Mouse (Mus musculus) heart, embryonic 14.5 days (tissue): ENCODE data around the gene Gm17545. TPM values are rescaled to one million over a fixed set of nuclear protein-coding genes. Genes with fewer than 3 reads are reported as not detected.

Experiments used
- ATAC-seq: fragments of 200-750 bp; cut with Nextera tagmentation; 2 replicates; pipeline ENCODE4 v1.8.0; 2017; ENCODE audit warnings: low read depth, moderate TSS enrichment; ENCODE audit not compliant: insufficient number of reproducible peaks, insufficient read depth, low FRiP score
- H3K27ac ChIP-seq, 2 experiments: fragments of 200-500 bp in 1 of 2; fragments of 300-500 bp in 1 of 2; sonication (generic) in 1 of 2; replicated peaks in 1 of 2; 2 replicates each; pipeline ENCODE4 v1.5.1; 2012 to 2014; ENCODE audit warnings: low read depth in 2 of 2, low read length in 2 of 2, control low read depth in 1 of 2, mild to moderate bottlenecking in 1 of 2, mixed read lengths in 1 of 2; ENCODE audit not compliant: control insufficient read depth in 1 of 2, insufficient read depth in 1 of 2
- H3K27me3 ChIP-seq: fragments of 300-500 bp; sonication (generic); 2 replicates; pipeline ENCODE4 v1.6.1; 2014; ENCODE audit warnings: mild to moderate bottlenecking, low read length, control low read depth; ENCODE audit not compliant: control insufficient read depth, insufficient read depth
- H3K36me3 ChIP-seq: fragments of 300-500 bp; sonication (generic); 2 replicates; pipeline ENCODE4 v1.6.1; 2014; ENCODE audit warnings: mild to moderate bottlenecking, control low read depth, low read length, mixed read lengths; ENCODE audit not compliant: control insufficient read depth, insufficient read depth
- H3K4me1 ChIP-seq, 2 experiments: fragments of 200-500 bp in 1 of 2; fragments of 300-500 bp in 1 of 2; sonication (generic) in 1 of 2; 2 replicates each; pipeline ENCODE4 v1.6.1; 2012 to 2014; ENCODE audit warnings: low read length in 2 of 2, control low read depth in 1 of 2, mixed read lengths in 1 of 2; ENCODE audit not compliant: control insufficient read depth in 2 of 2, insufficient read depth in 2 of 2
- H3K4me2 ChIP-seq: fragments of 300-500 bp; sonication (generic); 2 replicates; pipeline ENCODE4 v1.6.1; 2014; ENCODE audit warnings: mild to moderate bottlenecking, low read length
- H3K4me3 ChIP-seq, 2 experiments: fragments of 200-500 bp in 1 of 2; fragments of 300-500 bp in 1 of 2; sonication (generic) in 1 of 2; 2 replicates each; pipeline ENCODE4 v1.5.1; 2012 to 2014; ENCODE audit warnings: low read length in 2 of 2, mild to moderate bottlenecking in 2 of 2, control low read depth in 1 of 2, low read depth in 1 of 2, moderate library complexity in 1 of 2; ENCODE audit not compliant: control insufficient read depth in 1 of 2, insufficient read depth in 1 of 2
- H3K9ac ChIP-seq: fragments of 300-500 bp; sonication (generic); 2 replicates; pipeline ENCODE4 v1.6.1; 2014; ENCODE audit warnings: mild to moderate bottlenecking, low read length
- H3K9me3 ChIP-seq: fragments of 300-500 bp; sonication (generic); 2 replicates; pipeline ENCODE4 v1.6.1; 2016; ENCODE audit warnings: low read length, control low read depth; ENCODE audit not compliant: control insufficient read depth
- WGBS: fragments of 180-500 bp; shearing (Covaris S2); extraction: QIAGEN DNeasy Blood & Tissue Kit; methylation state at CpG from one replicate; pipeline ENCODE4 v1.1.7; 2014; 5-methylcytosine and 5-hydroxymethylcytosine counted together
- polyA plus RNA-seq: library from polyadenylated mRNA; unstranded; fragments of >200 nt; fragmentation: Nextera tagmentation; extraction: Ambion mirVana; gene quantifications from 2 replicates; pipeline ENCODE4 v1.2.1, GENCODE M21; 2014

The Gm17545 gene
- polyA plus RNA-seq, 1 experiment from 2014 or later, result not detected

GRCm38 (mm10) chr9:22445123-22445522, 9.0 kb upstream of the Gm17545 start:
- Histone ChIP-seq H3K27me3 (no peaks in the 10 kb centered on the region), H3K36me3 (peaks cover 38% of the 10 kb centered on the region), H3K4me2 (no peak overlapping the region), H3K9me3 (no peaks in the 10 kb centered on the region), H3K4me3 (no peak overlapping the region), H3K27ac (no peak overlapping the region), H3K9ac (no peak overlapping the region), H3K4me1 (no peaks in the 10 kb centered on the region)
- no peak for ATAC-seq
- 81% methylated on average over 1 of the region's 1 CpGs for WGBS

DNA sequence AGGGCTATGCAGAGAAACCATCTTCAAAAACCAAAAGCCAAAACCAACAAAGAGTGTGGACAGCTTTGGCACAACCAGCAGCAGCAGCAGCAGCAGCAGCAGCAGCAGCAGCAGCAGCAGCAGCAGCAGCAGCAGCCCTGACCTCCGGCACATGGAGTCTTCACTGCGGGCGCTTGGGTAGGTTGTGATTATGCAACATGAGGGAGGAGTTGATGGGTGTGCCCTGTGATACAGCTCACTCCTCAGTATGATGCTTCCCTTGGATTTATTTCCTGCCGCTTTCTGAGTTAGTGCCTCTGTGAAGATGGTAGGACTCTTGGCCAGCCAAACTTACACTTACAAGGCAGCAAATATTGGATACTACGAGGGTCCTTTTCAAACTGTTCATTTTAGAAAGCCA, 6.9 kb upstream of the Gm17545 start:
- H3K36me3 ChIP-seq, result peaks cover 59% of the 10 kb centered on the region
- 92% methylated on average over 5 of the region's 5 CpGs for WGBS

DNA sequence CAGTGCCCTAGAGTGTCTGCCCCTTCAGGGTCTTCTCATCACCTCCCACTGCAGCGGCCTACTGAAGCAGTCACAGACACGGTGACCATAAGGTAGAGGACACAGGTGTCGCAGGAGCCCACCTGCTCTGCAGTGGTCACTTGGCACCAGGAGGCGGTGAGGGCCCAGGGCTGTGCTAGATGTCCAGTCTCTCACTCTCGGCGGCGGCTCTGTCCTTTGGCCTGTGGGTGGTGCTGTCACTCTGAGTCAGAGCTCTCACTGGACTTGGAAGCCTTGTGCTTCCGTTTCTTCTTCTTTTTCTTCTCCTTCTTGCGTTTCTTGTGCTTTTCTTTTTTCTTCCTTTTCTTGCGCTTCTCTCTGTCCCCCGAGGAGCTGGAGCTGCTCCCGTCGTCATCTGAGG, 5.7 kb upstream of the Gm17545 start:
- Histone ChIP-seq H3K27me3 (no peaks in the 10 kb centered on the region), H3K4me1 (no peaks in the 10 kb centered on the region), H3K27ac (no peak overlapping the region), H3K4me2 (no peak overlapping the region), H3K9me3 (no peaks in the 10 kb centered on the region), H3K36me3 (peaks cover 71% of the 10 kb centered on the region), H3K9ac (no peak overlapping the region), H3K4me3 (no peak overlapping the region)
- 84% methylated on average over 13 of the region's 13 CpGs for WGBS
- no peak for ATAC-seq

More for the DNA sequence above, 6.9 kb upstream of the Gm17545 start:
- Histone ChIP-seq H3K4me2 (no peak overlapping the region), H3K27me3 (no peaks in the 10 kb centered on the region), H3K4me1 (no peaks in the 10 kb centered on the region), H3K27ac (no peak overlapping the region), H3K9me3 (no peaks in the 10 kb centered on the region), H3K9ac (no peak overlapping the region), H3K4me3 (no peak overlapping the region)
- no peak for ATAC-seq

- no peaks in the 10 kb centered on the region for H3K9me3 ChIP-seq
- no peak overlapping the region for H3K4me3 ChIP-seq
- no peak overlapping the region for H3K4me2 ChIP-seq
- H3K9ac ChIP-seq, result no peak overlapping the region
- WGBS, result 87% methylated on average over 6 of the region's 6 CpGs
- peaks cover 79% of the 10 kb centered on the region for H3K36me3 ChIP-seq
- H3K27me3 ChIP-seq, result no peaks in the 10 kb centered on the region
- no peak for ATAC-seq
- no peaks in the 10 kb centered on the region for H3K4me1 ChIP-seq
- H3K27ac ChIP-seq, result no peak overlapping the region
These were observed 4.9 kb upstream of the Gm17545 start for GRCm38 (mm10) chr9:22449209-22449608.

GRCm38 (mm10) chr9:22452697-22453096, 1.4 kb upstream of the Gm17545 start:
- H3K36me3 ChIP-seq, result peaks cover 99% of the 10 kb centered on the region
- no peak overlapping the region for H3K27ac ChIP-seq
- no peak overlapping the region for H3K4me2 ChIP-seq
- 76% methylated on average over 10 of the region's 10 CpGs for WGBS
- H3K27me3 ChIP-seq, result no peaks in the 10 kb centered on the region
- H3K4me3 ChIP-seq, result no peak overlapping the region
- H3K9me3 ChIP-seq, result no peaks in the 10 kb centered on the region
- no peak for ATAC-seq
- no peaks in the 10 kb centered on the region for H3K4me1 ChIP-seq
- no peak overlapping the region for H3K9ac ChIP-seq

DNA sequence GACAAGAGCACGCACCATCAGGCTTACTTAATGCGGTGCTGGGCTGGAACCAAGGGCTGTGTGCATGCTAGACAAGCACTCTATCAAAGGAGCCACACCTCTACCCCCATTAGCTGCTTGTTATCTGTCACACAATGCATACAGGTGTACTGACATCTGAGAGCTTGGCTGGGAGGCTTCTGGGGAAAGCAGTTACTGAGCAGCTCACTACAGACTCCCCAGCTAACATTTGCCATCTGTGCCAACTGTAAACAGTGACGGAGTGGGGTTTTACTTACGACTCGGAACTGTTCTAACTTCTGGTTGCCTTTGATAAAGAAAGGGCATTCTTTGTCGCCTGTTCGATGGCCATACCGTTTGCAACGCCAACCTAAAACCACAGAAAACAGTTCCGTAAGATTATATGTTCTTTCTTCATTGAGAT, 577 bp upstream of the Gm17545 start:
- peaks cover 94% of the 10 kb centered on the region for H3K36me3 ChIP-seq
- no peaks in the 10 kb centered on the region for H3K4me1 ChIP-seq
- no peaks in the 10 kb centered on the region for H3K9me3 ChIP-seq
- H3K27ac ChIP-seq, result no peak overlapping the region
- no peaks in the 10 kb centered on the region for H3K27me3 ChIP-seq
- H3K9ac ChIP-seq, result no peak overlapping the region
- WGBS, result 94% methylated on average over 10 of the region's 10 CpGs
- no peak overlapping the region for H3K4me2 ChIP-seq
- no peak for ATAC-seq
- no peak overlapping the region for H3K4me3 ChIP-seq

DNA sequence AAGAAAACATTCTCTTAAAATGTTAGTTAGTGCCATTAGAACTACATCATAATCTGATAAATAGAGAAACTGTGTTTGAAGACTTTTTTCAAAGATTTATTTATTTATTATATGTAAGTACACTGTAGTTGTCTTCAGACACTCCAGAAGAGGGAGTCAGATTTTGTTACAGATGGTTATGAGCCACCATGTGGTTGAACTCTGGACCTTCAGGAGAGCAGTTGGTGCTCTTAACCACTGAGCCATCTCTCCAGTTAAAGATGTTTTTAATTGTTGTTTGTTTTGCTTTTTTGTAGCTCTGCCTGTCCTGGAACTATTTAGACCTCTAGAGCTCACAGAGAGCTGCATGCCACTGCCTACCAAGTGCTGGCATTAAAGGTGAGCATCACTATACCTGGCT, 951 bp downstream of the Gm17545 start:
- H3K9ac ChIP-seq, result no peak overlapping the region
- peaks cover 83% of the 10 kb centered on the region for H3K36me3 ChIP-seq
- no peak overlapping the region for H3K4me3 ChIP-seq
- H3K9me3 ChIP-seq, result no peaks in the 10 kb centered on the region
- H3K4me2 ChIP-seq, result no peak overlapping the region
- H3K27ac ChIP-seq, result no peak overlapping the region
- no peaks in the 10 kb centered on the region for H3K4me1 ChIP-seq
- ATAC-seq, result no peak
- no peaks in the 10 kb centered on the region for H3K27me3 ChIP-seq

- Histone ChIP-seq H3K27ac (no peak overlapping the region), H3K9me3 (no peaks in the 10 kb centered on the region), H3K9ac (no peak overlapping the region), H3K4me1 (no peaks in the 10 kb centered on the region), H3K27me3 (no peaks in the 10 kb centered on the region), H3K4me3 (no peak overlapping the region), H3K36me3 (peaks cover 78% of the 10 kb centered on the region), H3K4me2 (no peak overlapping the region)
- WGBS, result 82% methylated on average over 11 of the region's 11 CpGs
- ATAC-seq, result no peak
These were observed 3.2 kb downstream of the Gm17545 start for GRCm38 (mm10) chr9:22457142-22457835.
